Mouse (Mus musculus): Measurements from ENCODE around the gene Snap25.

The Snap25 gene

GRCm38 (mm10) chr2:136811331-136811730 lies 98.1 kb downstream of the Snap25 start:
- DNase-seq = no peak

- peak; percentile 72 to 76 for DNase-seq
Measured at GRCm38 (mm10) chr2:136816717-136817400, 103.6 kb downstream of the Snap25 start.

- no peak for DNase-seq
Measured at GRCm38 (mm10) chr2:136823751-136824716, 110.8 kb downstream of the Snap25 start.

- no peak for DNase-seq
Measured at GRCm38 (mm10) chr2:136827612-136828011, 114.4 kb downstream of the Snap25 start.

All from cerebellum, adult 18-20 months (tissue).